Mouse (Mus musculus) limb, embryonic 11.5 days (tissue): Measurements from ENCODE around the gene Rdh11. TPM values are rescaled to one million over a fixed set of nuclear protein-coding genes. Genes with fewer than 3 reads are reported as not detected.

Experiments
- ATAC-seq: fragments of 200-750 bp; cut with Nextera tagmentation; 2 replicates; pipeline ENCODE4 v1.8.0; 2017; ENCODE audit warnings: low read depth; ENCODE audit not compliant: insufficient number of reproducible peaks, low FRiP score, low TSS enrichment
- DNase-seq: peaks from one replicate; pipeline ENCODE4 v3.0.0-alpha.2; 2015; ENCODE audit warnings: low spot score
- H3K27ac ChIP-seq: fragments of 300-500 bp; sonication (generic); replicated peaks from 2 replicates; pipeline ENCODE4 v1.5.1; 2014; ENCODE audit warnings: low read depth, mild to moderate bottlenecking, low read length
- H3K27me3 ChIP-seq: fragments of 300-500 bp; sonication (generic); 2 replicates; pipeline ENCODE4 v1.6.1; 2014; ENCODE audit warnings: mild to moderate bottlenecking, low read length, mixed read lengths; ENCODE audit not compliant: control insufficient read depth, insufficient read depth
- H3K36me3 ChIP-seq: fragments of 300-500 bp; sonication (generic); 2 replicates; pipeline ENCODE4 v1.6.1; 2014; ENCODE audit warnings: mild to moderate bottlenecking, low read length, moderate library complexity, mixed read lengths; ENCODE audit not compliant: control insufficient read depth, insufficient read depth
- H3K4me1 ChIP-seq: fragments of 300-500 bp; sonication (generic); 2 replicates; pipeline ENCODE4 v1.6.1; 2014; ENCODE audit warnings: low read length, mixed read lengths; ENCODE audit not compliant: control insufficient read depth, insufficient read depth
- H3K4me2 ChIP-seq: fragments of 300-500 bp; sonication (generic); 2 replicates; pipeline ENCODE4 v1.6.1; 2014; ENCODE audit warnings: low read depth, mild to moderate bottlenecking, moderate library complexity; ENCODE audit not compliant: severe bottlenecking
- H3K4me3 ChIP-seq: fragments of 300-500 bp; sonication (generic); 2 replicates; pipeline ENCODE4 v1.5.1; 2014; ENCODE audit warnings: low read depth, low read length
- H3K9ac ChIP-seq: fragments of 300-500 bp; sonication (generic); 2 replicates; pipeline ENCODE4 v1.6.1; 2014; ENCODE audit warnings: mild to moderate bottlenecking, low read length
- H3K9me3 ChIP-seq: fragments of 300-500 bp; sonication (generic); 2 replicates; pipeline ENCODE4 v1.6.1; 2016; ENCODE audit warnings: low read length; ENCODE audit not compliant: control insufficient read depth
- WGBS: fragments of 180-500 bp; shearing (Covaris S2); extraction: QIAGEN DNeasy Blood & Tissue Kit; methylation state at CpG from one replicate; pipeline ENCODE4 v1.1.7; 2014; 5-methylcytosine and 5-hydroxymethylcytosine counted together
- polyA plus RNA-seq: library from polyadenylated mRNA; unstranded; fragments of >200 nt; fragmentation: Nextera tagmentation; extraction: Ambion mirVana; gene quantifications from 2 replicates; pipeline ENCODE4 v1.2.1, GENCODE M21; 2014

Rdh11 gene
- polyA plus RNA-seq: 23.8 and 27.0 TPM in 2 replicates

GRCm38 (mm10) chr12:79192193-79192592 is at the start of gene Rdh11:
Gene Rdh11, minus strand, starts transcription at chr12:79192293.
- peaks cover 7% of the 10 kb centered on the region for H3K4me1 ChIP-seq
- peak within 1 kb of the TSS; percentile 59 for H3K9ac ChIP-seq
- no peak for DNase-seq
- WGBS: 63% methylated on average over 6 of the region's 6 CpGs
- no peaks in the 10 kb centered on the region for H3K9me3 ChIP-seq
- peak within 1 kb of the TSS; percentile 70 for H3K4me3 ChIP-seq
- H3K36me3 ChIP-seq: peaks cover under 1% of the 10 kb centered on the region; the same call in 1 of the 2 replicates
- no peak within 1 kb of the TSS for H3K27ac ChIP-seq
- peak within 1 kb of the TSS; percentile 82 for H3K4me2 ChIP-seq
- no peak; the same call in 1 of the 2 replicates for ATAC-seq
- no peaks in the 10 kb centered on the region for H3K27me3 ChIP-seq

DNA sequence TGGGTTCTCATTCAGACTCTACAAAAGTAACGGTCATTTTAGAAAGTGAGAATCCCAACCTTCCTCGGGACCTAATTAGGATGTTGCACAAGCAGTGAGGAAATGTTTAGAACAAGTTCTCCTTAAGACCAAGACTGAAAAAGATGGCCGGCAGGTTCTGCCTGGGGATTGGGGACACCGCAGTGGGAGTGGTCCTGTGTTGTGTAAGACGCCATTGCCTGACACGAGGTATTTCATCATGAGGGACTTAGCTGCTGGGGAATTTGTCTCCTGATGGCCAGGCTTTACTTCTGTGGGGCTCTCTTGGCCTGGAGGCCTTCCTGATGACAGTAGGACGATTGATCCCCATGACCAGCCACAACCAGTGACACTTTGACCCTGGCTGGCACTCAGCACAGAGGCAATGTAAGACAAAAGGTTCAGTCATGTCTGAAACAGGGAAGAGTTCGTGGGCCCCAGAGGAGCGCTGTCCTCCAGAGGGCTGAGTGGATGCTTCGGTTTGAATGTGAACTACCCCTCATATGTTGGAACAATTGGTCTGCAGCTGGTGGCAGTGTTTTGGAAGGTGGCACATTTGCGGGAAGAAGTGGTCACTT is 43.5 kb upstream of the Rdh11 start:
- Histone ChIP-seq H3K36me3 (peaks cover 13% of the 10 kb centered on the region; the same call in 1 of the 2 replicates), H3K9ac (no peak overlapping the region), H3K4me3 (no peak overlapping the region), H3K9me3 (no peaks in the 10 kb centered on the region), H3K4me1 (no peaks in the 10 kb centered on the region), H3K27me3 (no peaks in the 10 kb centered on the region), H3K4me2 (no peak overlapping the region), H3K27ac (no peak overlapping the region)
- no peak for DNase-seq
- no peak for ATAC-seq
- WGBS: 90% methylated on average over 11 of the region's 11 CpGs

- Histone ChIP-seq H3K27me3 (no peaks in the 10 kb centered on the region), H3K4me1 (no peaks in the 10 kb centered on the region), H3K36me3 (no peaks in the 10 kb centered on the region), H3K4me3 (no peak overlapping the region), H3K9ac (no peak overlapping the region), H3K4me2 (no peak overlapping the region), H3K9me3 (no peaks in the 10 kb centered on the region), H3K27ac (no peak overlapping the region)
- DNase-seq: no peak
- 53% methylated on average over 5 of the region's 5 CpGs for WGBS
- no peak for ATAC-seq
These were observed 25.4 kb upstream of the Rdh11 start for GRCm38 (mm10) chr12:79217511-79217910.

- H3K36me3 ChIP-seq: no peaks in the 10 kb centered on the region
- H3K27ac ChIP-seq: no peak overlapping the region
- H3K4me1 ChIP-seq: no peaks in the 10 kb centered on the region
- no peaks in the 10 kb centered on the region for H3K9me3 ChIP-seq
- no peaks in the 10 kb centered on the region for H3K27me3 ChIP-seq
- ATAC-seq: no peak
- no peak overlapping the region for H3K4me3 ChIP-seq
- no peak for DNase-seq
- no peak overlapping the region for H3K4me2 ChIP-seq
- 87% methylated on average over 8 of the region's 8 CpGs for WGBS
- H3K9ac ChIP-seq: no peak overlapping the region
These were observed 19.4 kb upstream of the Rdh11 start for GRCm38 (mm10) chr12:79211447-79211846.

- Histone ChIP-seq H3K9ac (peak within 1 kb of the TSS; percentile 24; the same call in 1 of the 2 replicates), H3K9me3 (no peaks in the 10 kb centered on the region), H3K4me2 (peak within 1 kb of the TSS; percentile 49), H3K27ac (no peak within 1 kb of the TSS), H3K27me3 (no peaks in the 10 kb centered on the region), H3K36me3 (no peaks in the 10 kb centered on the region), H3K4me3 (peak within 1 kb of the TSS; percentile 30), H3K4me1 (no peaks in the 10 kb centered on the region)
- DNase-seq: peak; percentile 56
- 0 out of 2 replicates have a peak, but pooled peaks have one; percentile 57 for ATAC-seq
- 3% methylated on average over 13 of the region's 13 CpGs for WGBS
These were observed 16.8 kb upstream of the Rdh11 start, which contains the start of gene Rdh12 for GRCm38 (mm10) chr12:79208703-79209464. Gene Rdh12, plus strand, starts transcription at chr12:79208914.

- H3K4me1 ChIP-seq: no peaks in the 10 kb centered on the region
- H3K4me2 ChIP-seq: no peak overlapping the region
- ATAC-seq: no peak
- no peaks in the 10 kb centered on the region for H3K9me3 ChIP-seq
- H3K4me3 ChIP-seq: no peak overlapping the region
- 76% methylated on average over 3 of the region's 3 CpGs for WGBS
- H3K36me3 ChIP-seq: no peaks in the 10 kb centered on the region
- H3K27ac ChIP-seq: no peak overlapping the region
- no peaks in the 10 kb centered on the region for H3K27me3 ChIP-seq
- no peak for DNase-seq
- H3K9ac ChIP-seq: no peak overlapping the region
These were observed 9.8 kb upstream of the Rdh11 start for GRCm38 (mm10) chr12:79201882-79202281.

DNA sequence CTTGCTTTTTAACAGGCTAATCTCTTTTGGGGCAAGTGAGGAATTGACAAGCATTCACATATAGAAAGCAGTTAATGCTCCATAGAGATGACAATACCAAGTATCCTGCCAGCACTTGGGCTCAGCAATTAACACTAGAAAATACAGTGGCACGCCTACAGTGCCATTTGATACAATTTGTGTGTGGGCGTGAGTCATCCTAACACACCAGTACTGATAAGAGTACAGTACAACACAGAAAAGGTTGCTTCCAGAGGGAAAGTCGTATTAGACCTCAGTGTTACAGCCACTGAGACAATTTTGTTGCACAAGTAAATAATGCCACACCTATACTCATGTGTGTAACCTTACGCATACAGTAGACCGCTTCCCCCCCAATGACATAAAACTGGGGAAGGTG is 5.0 kb upstream of the Rdh11 start:
- no peaks in the 10 kb centered on the region for H3K27me3 ChIP-seq
- 88% methylated on average over 5 of the region's 5 CpGs for WGBS

GRCm38 (mm10) chr12:79193441-79193840 is 1.3 kb upstream of the Rdh11 start:
- Histone ChIP-seq H3K9me3 (no peaks in the 10 kb centered on the region), H3K27me3 (no peaks in the 10 kb centered on the region), H3K4me2 (no peak overlapping the region), H3K36me3 (no peaks in the 10 kb centered on the region), H3K9ac (no peak overlapping the region), H3K4me1 (peaks cover 7% of the 10 kb centered on the region), H3K4me3 (no peak overlapping the region), H3K27ac (no peak overlapping the region)
- peak; percentile 78 for DNase-seq
- WGBS: 6% methylated on average over 3 of the region's 3 CpGs
- ATAC-seq: no peak

More for the DNA sequence above, 5.0 kb upstream of the Rdh11 start:
- Histone ChIP-seq H3K4me2 (no peak overlapping the region), H3K4me1 (no peaks in the 10 kb centered on the region), H3K36me3 (no peaks in the 10 kb centered on the region), H3K4me3 (no peak overlapping the region), H3K27ac (no peak overlapping the region), H3K9ac (no peak overlapping the region), H3K9me3 (no peaks in the 10 kb centered on the region)
- no peak for ATAC-seq
- no peak for DNase-seq
